Mouse (Mus musculus) CH12.LX (cell line): ENCODE results near the gene Pdss2. TPM values are rescaled to one million over a fixed set of nuclear protein-coding genes. Genes with fewer than 3 reads are reported as not detected.

Source experiments
- DNase-seq: peaks from one replicate; pipeline ENCODE4 v3.0.0-alpha.2; 2013; ENCODE audit errors: extremely low read depth
- H3K27ac ChIP-seq: 2 replicates; pipeline ENCODE4 v1.5.1; 2012; ENCODE audit warnings: low read depth, mild to moderate bottlenecking, control low read depth, moderate library complexity; ENCODE audit not compliant: insufficient read depth
- H3K27me3 ChIP-seq: replicated peaks from 2 replicates; pipeline ENCODE3; 2012; ENCODE audit warnings: inconsistent platforms
- H3K36me3 ChIP-seq, 2 experiments: replicated peaks in 1 of 2; 2 replicates each; pipeline versions ENCODE3 to v1.6.1; 2012; ENCODE audit warnings: inconsistent platforms in 1 of 2, low read length in 1 of 2, mild to moderate bottlenecking in 1 of 2, mixed read lengths in 1 of 2, moderate library complexity in 1 of 2; ENCODE audit not compliant: control insufficient read depth in 1 of 2, insufficient read depth in 1 of 2
- H3K4me1 ChIP-seq, 2 experiments: 2 replicates each; pipeline ENCODE4 v1.6.1; 2012; ENCODE audit warnings: inconsistent platforms in 1 of 2, moderate library complexity in 1 of 2; ENCODE audit not compliant: insufficient read depth in 2 of 2, control insufficient read depth in 1 of 2
- H3K4me2 ChIP-seq: 2 replicates; pipeline ENCODE4 v1.6.1; 2012; ENCODE audit warnings: low read depth, mild to moderate bottlenecking, control low read depth; ENCODE audit not compliant: poor library complexity, insufficient read depth, severe bottlenecking
- H3K4me3 ChIP-seq, 3 experiments: fragments of 150-350 bp in 1 of 3; sonication (generic) in 1 of 3; replicated peaks in 1 of 3; 2 replicates each; pipeline versions ENCODE3 to v1.5.1; 2011 to 2012; ENCODE audit warnings: low read depth in 2 of 3, low read length in 2 of 3, mild to moderate bottlenecking in 2 of 3, moderate library complexity in 2 of 3, control low read depth in 1 of 3, improper control_type of control experiment in 1 of 3, inconsistent platforms in 1 of 3, mixed read lengths in 1 of 3; ENCODE audit not compliant: poor library complexity in 1 of 3
- H3K79me2 ChIP-seq: replicated peaks from 2 replicates; pipeline ENCODE4 v1.6.1; 2012; ENCODE audit warnings: mild to moderate bottlenecking, moderate library complexity; ENCODE audit not compliant: control insufficient read depth, poor library complexity, insufficient read depth, severe bottlenecking; ENCODE audit errors: extremely low read depth
- H3K9ac ChIP-seq: 2 replicates; pipeline ENCODE4 v1.6.1; 2012; ENCODE audit warnings: low read depth, mild to moderate bottlenecking, control low read depth, moderate library complexity; ENCODE audit not compliant: insufficient read depth
- H3K9me3 ChIP-seq: replicated peaks from 2 replicates; pipeline ENCODE3; 2012; ENCODE audit warnings: low read length, inconsistent platforms, mixed read lengths
- BHLHE40 ChIP-seq: IDR thresholded peaks from 2 replicates; pipeline ENCODE4 v1.6.1; 2011; ENCODE audit warnings: mild to moderate bottlenecking, low read depth, low read length, improper control_type of control experiment
- CHD1 ChIP-seq: IDR thresholded peaks from 2 replicates; pipeline ENCODE4 v1.6.1; 2012; ENCODE audit warnings: low read depth, low read length, improper control_type of control experiment, inconsistent platforms
- CHD2 ChIP-seq: IDR thresholded peaks from 2 replicates; pipeline ENCODE4 v1.6.1; 2011; ENCODE audit warnings: low read length, improper control_type of control experiment
- CTCF ChIP-seq, 2 experiments: IDR thresholded peaks in 1 of 2; conservative IDR thresholded peaks in 1 of 2; 2 replicates each; pipeline ENCODE4 v1.5.1; 2011 to 2012; ENCODE audit warnings: low read depth in 2 of 2, low read length in 2 of 2, improper control_type of control experiment in 1 of 2, inconsistent platforms in 1 of 2, mild to moderate bottlenecking in 1 of 2, moderate library complexity in 1 of 2
- E2F4 ChIP-seq: IDR thresholded peaks from 2 replicates; pipeline ENCODE4 v1.6.1; 2011; ENCODE audit warnings: low read depth, low read length, improper control_type of control experiment; ENCODE audit not compliant: insufficient replicate concordance
- ELF1 ChIP-seq: IDR thresholded peaks from 2 replicates; pipeline ENCODE4 v1.6.1; 2014; ENCODE audit warnings: low read depth, mild to moderate bottlenecking, inconsistent platforms, low read length, improper control_type of control experiment
- EP300 ChIP-seq: IDR thresholded peaks from 2 replicates; pipeline ENCODE4 v1.6.1; 2011; ENCODE audit warnings: low read length, improper control_type of control experiment
- ETS1 ChIP-seq: conservative IDR thresholded peaks from 2 replicates; pipeline ENCODE4 v1.6.1; 2012; ENCODE audit warnings: low read depth, mild to moderate bottlenecking, inconsistent platforms, low read length, improper control_type of control experiment, moderate library complexity
- GABPA ChIP-seq: IDR thresholded peaks from 2 replicates; pipeline ENCODE4 v1.6.1; 2012; ENCODE audit warnings: low read depth, low read length, improper control_type of control experiment, inconsistent platforms; ENCODE audit not compliant: insufficient replicate concordance
- HCFC1 ChIP-seq: IDR thresholded peaks from 2 replicates; pipeline ENCODE4 v1.6.1; 2012; ENCODE audit warnings: low read depth, mild to moderate bottlenecking, inconsistent platforms, low read length, improper control_type of control experiment
- IRF4 ChIP-seq: IDR thresholded peaks from 2 replicates; pipeline ENCODE4 v1.6.1; 2014; ENCODE audit warnings: low read depth, mild to moderate bottlenecking, inconsistent platforms, low read length, improper control_type of control experiment
- JUN ChIP-seq: IDR thresholded peaks from 2 replicates; pipeline ENCODE4 v1.6.1; 2011; ENCODE audit warnings: low read depth, mild to moderate bottlenecking, low read length, improper control_type of control experiment, moderate library complexity; ENCODE audit not compliant: insufficient read depth
- JUND ChIP-seq: conservative IDR thresholded peaks from 2 replicates; pipeline ENCODE4 v1.6.1; 2011; ENCODE audit warnings: low read depth, low read length, improper control_type of control experiment
- KAT2A ChIP-seq: IDR thresholded peaks from 2 replicates; pipeline ENCODE4 v1.6.1; 2012; ENCODE audit warnings: low read length, improper control_type of control experiment, inconsistent platforms; ENCODE audit not compliant: insufficient replicate concordance
- MAFK ChIP-seq: IDR thresholded peaks from 2 replicates; pipeline ENCODE4 v1.6.1; 2011; ENCODE audit warnings: low read length, improper control_type of control experiment; ENCODE audit not compliant: insufficient replicate concordance
- MAX ChIP-seq: IDR thresholded peaks from 2 replicates; pipeline ENCODE4 v1.6.1; 2011; ENCODE audit warnings: low read length, improper control_type of control experiment
- MAZ ChIP-seq: IDR thresholded peaks from 2 replicates; pipeline ENCODE4 v1.6.1; 2012; ENCODE audit warnings: low read depth, mild to moderate bottlenecking, inconsistent platforms, low read length, improper control_type of control experiment, moderate library complexity
- MEF2A ChIP-seq: IDR thresholded peaks from 2 replicates; pipeline ENCODE4 v1.6.1; 2014; ENCODE audit warnings: low read depth, mild to moderate bottlenecking, inconsistent platforms, low read length, improper control_type of control experiment, borderline replicate concordance
- MXI1 ChIP-seq: IDR thresholded peaks from 2 replicates; pipeline ENCODE4 v1.6.1; 2011; ENCODE audit warnings: mild to moderate bottlenecking, low read depth, low read length, improper control_type of control experiment
- MYC ChIP-seq: IDR thresholded peaks from 2 replicates; pipeline ENCODE4 v1.6.1; 2011; ENCODE audit warnings: low read depth, mild to moderate bottlenecking, improper control_type of control experiment, low read length
- NELFE ChIP-seq: IDR thresholded peaks from 2 replicates; pipeline ENCODE4 v1.6.1; 2011; ENCODE audit warnings: low read depth, low read length, improper control_type of control experiment
- NRF1 ChIP-seq: IDR thresholded peaks from 2 replicates; pipeline ENCODE4 v1.6.1; 2014; ENCODE audit warnings: low read depth, mild to moderate bottlenecking, inconsistent platforms, low read length, improper control_type of control experiment, moderate library complexity
- PAX5 ChIP-seq: IDR thresholded peaks from 2 replicates; pipeline ENCODE4 v1.6.1; 2012; ENCODE audit warnings: low read length, inconsistent platforms, mixed read lengths
- POLR2A ChIP-seq: IDR thresholded peaks from 2 replicates; pipeline ENCODE4 v1.6.1; 2011; ENCODE audit warnings: low read depth, mild to moderate bottlenecking, improper control_type of control experiment, low read length
- POLR2AphosphoS2 ChIP-seq: IDR thresholded peaks from 2 replicates; pipeline ENCODE4 v1.6.1; 2011; ENCODE audit warnings: low read depth, low read length, improper control_type of control experiment
- RAD21 ChIP-seq: IDR thresholded peaks from 2 replicates; pipeline ENCODE4 v1.6.1; 2011; ENCODE audit warnings: low read depth, mild to moderate bottlenecking, low read length, improper control_type of control experiment, moderate library complexity
- RCOR1 ChIP-seq: conservative IDR thresholded peaks from 2 replicates; pipeline ENCODE4 v1.6.1; 2012; ENCODE audit warnings: low read depth, mild to moderate bottlenecking, inconsistent platforms, low read length, improper control_type of control experiment
- SIN3A ChIP-seq: IDR thresholded peaks from 2 replicates; pipeline ENCODE4 v1.6.1; 2012; ENCODE audit warnings: low read length, improper control_type of control experiment, inconsistent platforms
- SMC3 ChIP-seq: IDR thresholded peaks from 2 replicates; pipeline ENCODE4 v1.6.1; 2011; ENCODE audit warnings: low read depth, low read length, improper control_type of control experiment
- TBP ChIP-seq: conservative IDR thresholded peaks from 2 replicates; pipeline ENCODE4 v1.6.1; 2011; ENCODE audit warnings: low read depth, low read length, improper control_type of control experiment
- TCF12 ChIP-seq: IDR thresholded peaks from 2 replicates; pipeline ENCODE4 v1.6.1; 2014; ENCODE audit warnings: low read depth, mild to moderate bottlenecking, inconsistent platforms, low read length, improper control_type of control experiment
- UBTF ChIP-seq: IDR thresholded peaks from 2 replicates; pipeline ENCODE4 v1.6.1; 2012; ENCODE audit warnings: low read depth, mild to moderate bottlenecking, inconsistent platforms, low read length, improper control_type of control experiment, moderate library complexity
- USF1 ChIP-seq: IDR thresholded peaks from 2 replicates; pipeline ENCODE4 v1.6.1; 2014; ENCODE audit warnings: low read depth, mild to moderate bottlenecking, inconsistent platforms, low read length, improper control_type of control experiment
- USF2 ChIP-seq: conservative IDR thresholded peaks from 2 replicates; pipeline ENCODE4 v1.6.1; 2011; ENCODE audit warnings: low read depth, low read length, improper control_type of control experiment
- ZC3H11A ChIP-seq: IDR thresholded peaks from 2 replicates; pipeline ENCODE4 v1.6.1; 2012; ENCODE audit warnings: low read depth, mild to moderate bottlenecking, inconsistent platforms, low read length, improper control_type of control experiment
- ZKSCAN1 ChIP-seq: IDR thresholded peaks from 2 replicates; pipeline ENCODE4 v1.6.1; 2012; ENCODE audit warnings: low read depth, inconsistent platforms, low read length, improper control_type of control experiment, borderline replicate concordance
- ZMIZ1 ChIP-seq: IDR thresholded peaks from 2 replicates; pipeline ENCODE4 v1.6.1; 2012; ENCODE audit warnings: low read depth, mild to moderate bottlenecking, inconsistent platforms, low read length, improper control_type of control experiment
- ZNF384 ChIP-seq: IDR thresholded peaks from 2 replicates; pipeline ENCODE4 v1.6.1; 2012; ENCODE audit warnings: low read depth, low read length, improper control_type of control experiment, inconsistent platforms
- dilution Hi-C: fragments of 300-500 bp; cut with MboI; formaldehyde crosslinking; loops from 2 replicates; pipeline ENCODE4 v1.14.3; 2020; ENCODE audit warnings: low sequenced_read_pairs; ENCODE audit not compliant: extremely low pct_unique_long_range_greater_than_20kb, extremely low pct_ligation_motif_present
- in situ Hi-C: fragments of 300-500 bp; cut with MboI; formaldehyde crosslinking; loops from 3 replicates; pipeline ENCODE4 v1.14.3; 2019; ENCODE audit warnings: low sequenced_read_pairs, low pct_ligation_motif_present, low pct_unique_long_range_greater_than_20kb, mixed read lengths
- polyA plus RNA-seq: library from polyadenylated mRNA; unstranded; fragments of >175 nt; gene quantifications from 2 replicates; pipeline ENCODE4 v1.2.1, GENCODE M21; 2012; ENCODE audit warnings: low read depth; ENCODE audit not compliant: insufficient read length
- total RNA-seq, 2 experiments: library from RNA; depleted of rRNA; stranded (reverse); fragments of 300-350 nt in 1 of 2; fragments of >200 nt in 1 of 2; gene quantifications; 2 replicates each; pipeline ENCODE4 v1.2.3; 2012 to 2014

Pdss2 gene
- total and polyA plus RNA-seq, 3 experiments: 11.1 to 17.9 (median 14.3) TPM

DNA sequence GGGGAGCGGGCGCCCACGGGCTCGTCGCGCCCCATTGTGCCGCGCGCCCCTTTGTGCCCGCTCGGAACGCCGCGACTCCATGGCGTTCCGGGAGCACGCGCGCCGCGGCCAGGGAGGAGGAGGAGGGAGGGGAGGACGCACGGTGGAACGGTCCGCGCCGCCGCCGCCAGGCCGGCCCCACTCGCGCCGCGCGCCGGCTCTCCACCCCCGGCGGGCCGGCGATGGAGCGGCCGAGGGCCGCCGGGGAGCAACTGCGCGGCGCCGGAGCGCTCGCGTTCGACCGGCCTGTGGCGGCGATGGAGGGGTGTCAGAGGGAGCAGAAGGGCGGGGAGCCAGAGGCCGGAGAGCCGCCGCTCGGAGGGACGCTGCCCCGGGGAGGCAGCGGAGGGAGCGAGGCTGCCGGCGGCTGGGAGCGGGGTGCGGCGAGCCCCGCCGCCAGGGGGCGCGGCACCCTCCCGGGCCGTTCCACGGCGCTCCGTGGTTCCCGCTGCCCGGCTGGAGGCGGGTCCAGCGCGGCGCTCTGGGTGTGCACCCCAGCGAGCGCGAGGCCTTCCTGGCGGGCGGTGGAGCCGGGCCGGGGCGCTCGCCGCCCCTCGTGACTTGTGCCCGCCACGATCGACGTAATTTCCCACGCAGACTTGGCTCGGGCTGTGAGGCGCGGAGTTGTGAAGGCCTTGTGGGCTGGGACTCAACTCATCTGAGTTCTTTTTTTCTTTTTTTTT, 258.3 kb downstream of the Pdss2 start:
- H3K79me2 ChIP-seq: peaks cover 38% of the 10 kb centered on the region
- H3K9me3 ChIP-seq: no peaks in the 10 kb centered on the region
- peak overlapping the region; percentile 99 for H3K9ac ChIP-seq
- H3K4me2 ChIP-seq: peak overlapping the region; percentile 94
- dilution Hi-C loops: no loop called here
- in situ Hi-C loops: loop anchor here (5.0 kb wide), 1 partner anchor 53 kb away; no protein-coding TSS in a partner anchor
- peak; percentile 68 for DNase-seq
- H3K4me3 ChIP-seq: peak overlapping the region; percentile 56 to 99 (median 85)
- H3K4me1 ChIP-seq: peaks cover 14 to 57% of the 10 kb centered on the region in 2 experiments
- TF ChIP-seq POLR2AphosphoS2 (no peak), IRF4 (peak; percentile 21; the same call in 1 of the 2 replicates), EP300 (no peak), UBTF (peak; percentile 98), JUND (no peak), BHLHE40 (peak; percentile 55), GABPA (no peak), MAX (peak; percentile 54; the same call in 1 of the 2 replicates), USF2 (no peak), MXI1 (peak; percentile 39), KAT2A (no peak), MAZ (no peak), TBP (no peak; the same call in 1 of the 2 replicates), USF1 (peak; percentile 46), SIN3A (peak; percentile 61; the same call in 1 of the 2 replicates), ZMIZ1 (0 out of 2 replicates have a peak, but pooled peaks have one; percentile 46), ZC3H11A (no peak), NRF1 (no peak), MEF2A (peak; percentile 23; the same call in 1 of the 2 replicates), MYC (no peak; the same call in 1 of the 2 replicates), ELF1 (peak; percentile 4; the same call in 1 of the 2 replicates), JUN (no peak), E2F4 (no peak), ZNF384 (no peak), MAFK (no peak), NELFE (peak; percentile 63), HCFC1 (0 out of 2 replicates have a peak, but pooled peaks have one; percentile 28), TCF12 (0 out of 2 replicates have a peak, but pooled peaks have one; percentile 13), RAD21 (peak; percentile 22), CHD2 (no peak), ETS1 (no peak), SMC3 (peak; percentile 48), RCOR1 (no peak), PAX5 (no peak), ZKSCAN1 (no peak), POLR2A (peak; percentile 66), CTCF (conservative IDR thresholded peaks at IDR 0.05 in 1 of 2, IDR thresholded peaks at IDR 0.05 in 1 of 2; ENCODE audit: low read depth in 2 of 2, low read length in 2 of 2) (peak in 1 of 2 experiments; percentile 70; a peak in 2 of 4 replicates), CHD1 (no peak; the same call in 1 of the 2 replicates)
- peak overlapping the region; percentile 88 for H3K27ac ChIP-seq
- H3K36me3 ChIP-seq: no peaks in the 10 kb centered on the region
- H3K27me3 ChIP-seq: no peaks in the 10 kb centered on the region
